Mouse (Mus musculus) intestine, embryonic 16.5 days (tissue): ENCODE data around the gene Ddx20. TPM values are rescaled to one million over a fixed set of nuclear protein-coding genes. Genes with fewer than 3 reads are reported as not detected.

Source experiments
- ATAC-seq: fragments of 200-750 bp; cut with Nextera tagmentation; 2 replicates; pipeline ENCODE4 v1.8.0; 2017; ENCODE audit warnings: moderate TSS enrichment, moderate library complexity
- H3K27ac ChIP-seq: fragments of 300-500 bp; sonication (generic); 2 replicates; pipeline ENCODE4 v1.5.1; 2014; ENCODE audit warnings: mild to moderate bottlenecking, low read length
- H3K27me3 ChIP-seq: fragments of 300-500 bp; sonication (generic); replicated peaks from 2 replicates; pipeline ENCODE4 v1.6.1; 2014; ENCODE audit warnings: low read length, control low read depth, mixed read lengths; ENCODE audit not compliant: control insufficient read depth, insufficient read depth
- H3K36me3 ChIP-seq: fragments of 300-500 bp; sonication (generic); 2 replicates; pipeline ENCODE4 v1.6.1; 2014; ENCODE audit warnings: low read length, control low read depth; ENCODE audit not compliant: control insufficient read depth, insufficient read depth
- H3K4me1 ChIP-seq: fragments of 300-500 bp; sonication (generic); 2 replicates; pipeline ENCODE4 v1.6.1; 2014; ENCODE audit warnings: low read length, control low read depth, mixed read lengths; ENCODE audit not compliant: control insufficient read depth, insufficient read depth
- H3K4me2 ChIP-seq: fragments of 300-500 bp; sonication (generic); 2 replicates; pipeline ENCODE4 v1.6.1; 2014; ENCODE audit warnings: low read depth, low read length, control low read depth
- H3K4me3 ChIP-seq: fragments of 300-500 bp; sonication (generic); 2 replicates; pipeline ENCODE4 v1.5.1; 2014; ENCODE audit warnings: mild to moderate bottlenecking, low read length
- H3K9ac ChIP-seq: fragments of 300-500 bp; sonication (generic); 2 replicates; pipeline ENCODE4 v1.6.1; 2014; ENCODE audit warnings: low read depth, low read length
- H3K9me3 ChIP-seq: fragments of 300-500 bp; sonication (generic); 2 replicates; pipeline ENCODE4 v1.6.1; 2016; ENCODE audit warnings: low read length, control low read depth; ENCODE audit not compliant: control insufficient read depth
- WGBS: fragments of 180-500 bp; shearing (Covaris S2); extraction: QIAGEN DNeasy Blood & Tissue Kit; methylation state at CpG from one replicate; pipeline ENCODE4 v1.1.7; 2014; 5-methylcytosine and 5-hydroxymethylcytosine counted together
- polyA plus RNA-seq: library from polyadenylated mRNA; unstranded; fragments of >200 nt; fragmentation: Nextera tagmentation; extraction: Ambion mirVana; gene quantifications from 2 replicates; pipeline ENCODE4 v1.2.1, GENCODE M21; 2015

Gene Ddx20
- 33.7 and 35.3 TPM in 2 replicates for polyA plus RNA-seq

- Histone ChIP-seq H3K4me3 (peak within 1 kb of the TSS; percentile 73), H3K4me2 (peak within 1 kb of the TSS; percentile 71), H3K36me3 (peaks cover 5% of the 10 kb centered on the region; the same call in 1 of the 2 replicates), H3K27ac (peak within 1 kb of the TSS; percentile 70), H3K4me1 (peaks cover 3% of the 10 kb centered on the region; the same call in 1 of the 2 replicates), H3K9ac (peak within 1 kb of the TSS; percentile 96), H3K9me3 (no peaks in the 10 kb centered on the region), H3K27me3 (no peaks in the 10 kb centered on the region)
- under 1% methylated on average over 72 of the region's 72 CpGs for WGBS
- peak; percentile 96 for ATAC-seq
Observed at GRCm38 (mm10) chr3:105687324-105688060, at the start of gene Ddx20. TSS of gene Ddx20 (minus strand) at chr3:105687574.

DNA sequence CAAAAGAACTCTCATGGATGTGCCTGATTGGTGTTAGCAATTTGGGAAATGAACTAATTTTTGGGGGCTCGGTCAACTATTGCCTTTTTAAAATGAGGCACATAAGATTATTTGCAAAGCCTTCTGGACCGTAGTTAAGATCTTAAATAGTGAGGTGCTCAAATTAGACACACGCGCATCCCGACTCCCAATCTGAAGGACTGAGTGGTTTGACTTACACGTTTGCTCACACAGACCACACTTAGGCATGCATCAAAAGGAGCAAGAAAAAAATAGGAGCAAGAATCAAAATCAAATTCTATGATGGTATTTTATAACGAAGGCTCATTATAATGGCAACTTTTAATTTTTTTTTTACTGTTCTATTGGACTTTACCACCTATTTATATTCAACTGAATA is 49.7 kb upstream of the Ddx20 start:
- Histone ChIP-seq H3K4me1 (no peaks in the 10 kb centered on the region), H3K9ac (no peak overlapping the region), H3K27ac (no peak overlapping the region), H3K36me3 (0 out of 2 replicates have a peak, but pooled peaks cover 2% of the 10 kb centered on the region), H3K27me3 (no peaks in the 10 kb centered on the region), H3K4me2 (no peak overlapping the region), H3K9me3 (no peaks in the 10 kb centered on the region), H3K4me3 (no peak overlapping the region)
- WGBS, result 94% methylated on average over 7 of the region's 7 CpGs
- no peak for ATAC-seq

DNA sequence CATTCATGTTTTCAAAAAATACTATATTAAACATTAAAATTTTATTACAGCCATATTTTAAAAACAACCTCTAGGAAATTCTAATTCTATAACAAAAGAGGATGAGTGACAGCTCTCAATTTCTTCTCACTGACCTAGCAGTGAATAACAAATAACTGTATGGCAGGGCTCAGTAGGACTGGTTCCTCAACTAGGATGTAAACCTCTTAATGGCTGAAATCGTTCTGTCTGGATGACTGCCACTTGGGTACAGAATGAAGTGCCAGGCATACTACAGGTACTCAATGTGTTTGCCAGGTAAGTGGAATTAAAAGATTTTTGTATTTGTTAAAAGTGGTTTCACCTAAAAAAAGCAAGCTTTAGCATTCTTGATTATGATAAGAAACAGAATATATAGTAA is 48.8 kb upstream of the Ddx20 start:
- Histone ChIP-seq H3K27me3 (no peaks in the 10 kb centered on the region), H3K9ac (no peak overlapping the region), H3K36me3 (0 out of 2 replicates have a peak, but pooled peaks cover 2% of the 10 kb centered on the region), H3K9me3 (no peaks in the 10 kb centered on the region), H3K4me2 (no peak overlapping the region), H3K4me1 (no peaks in the 10 kb centered on the region), H3K4me3 (no peak overlapping the region), H3K27ac (no peak overlapping the region)
- no peak for ATAC-seq
- 93% methylated on average over 1 of the region's 1 CpGs for WGBS

- no peak for ATAC-seq
- no peak overlapping the region for H3K27ac ChIP-seq
- no peak overlapping the region for H3K9ac ChIP-seq
- no peaks in the 10 kb centered on the region for H3K27me3 ChIP-seq
- H3K36me3 ChIP-seq, result 0 out of 2 replicates have a peak, but pooled peaks cover 2% of the 10 kb centered on the region
- no peaks in the 10 kb centered on the region for H3K4me1 ChIP-seq
- no peak overlapping the region for H3K4me2 ChIP-seq
- no peaks in the 10 kb centered on the region for H3K9me3 ChIP-seq
- H3K4me3 ChIP-seq, result no peak overlapping the region
Observed at GRCm38 (mm10) chr3:105735285-105735684, 47.9 kb upstream of the Ddx20 start.

DNA sequence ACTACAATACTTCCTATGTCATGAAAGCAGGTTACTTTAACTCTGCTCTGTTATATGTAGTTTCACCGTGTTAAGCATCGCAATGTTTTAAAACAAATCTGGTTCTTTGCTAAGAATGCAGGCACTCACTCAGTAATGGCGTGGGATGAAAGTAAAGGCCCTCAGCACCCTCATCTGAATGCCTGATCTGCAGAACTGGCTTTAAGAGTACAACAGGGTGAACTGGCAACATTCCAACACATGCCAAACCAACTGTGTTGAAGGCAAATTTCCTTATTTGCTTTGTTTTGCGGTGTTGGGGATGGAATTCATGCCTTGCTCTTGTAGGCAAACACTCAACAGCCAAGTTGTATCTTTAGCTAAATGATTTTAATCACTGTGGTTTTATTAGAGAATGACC is 46.2 kb upstream of the Ddx20 start:
- no peaks in the 10 kb centered on the region for H3K27me3 ChIP-seq
- H3K4me1 ChIP-seq, result no peaks in the 10 kb centered on the region
- no peaks in the 10 kb centered on the region for H3K9me3 ChIP-seq
- 91% methylated on average over 4 of the region's 4 CpGs for WGBS
- no peak overlapping the region for H3K9ac ChIP-seq
- H3K27ac ChIP-seq, result no peak overlapping the region
- no peak overlapping the region for H3K4me2 ChIP-seq
- ATAC-seq, result no peak
- 0 out of 2 replicates have a peak, but pooled peaks cover 2% of the 10 kb centered on the region for H3K36me3 ChIP-seq
- H3K4me3 ChIP-seq, result no peak overlapping the region

GRCm38 (mm10) chr3:105732360-105732759 is 45.0 kb upstream of the Ddx20 start:
- H3K4me3 ChIP-seq, result no peak overlapping the region

DNA sequence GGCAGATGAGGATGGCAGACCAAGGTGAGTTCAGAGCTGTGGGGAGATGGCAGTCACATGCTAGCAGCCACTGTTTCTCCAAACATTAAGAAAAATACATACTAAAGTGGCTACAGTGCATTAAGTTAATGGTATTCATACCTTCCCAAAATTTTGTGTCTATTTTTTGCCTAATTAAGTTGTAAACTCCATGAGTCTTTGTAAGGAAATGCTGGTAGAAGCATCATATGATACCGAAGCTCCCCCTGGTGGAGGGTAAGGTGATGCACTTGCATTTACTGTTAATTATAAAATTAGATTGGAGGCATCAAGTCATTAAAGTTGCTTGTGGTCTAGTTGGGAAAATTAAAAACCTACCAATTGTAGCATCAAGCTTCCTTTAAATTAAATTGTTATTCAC is 38.7 kb upstream of the Ddx20 start:
- WGBS, result 2% methylated on average over 1 of the region's 1 CpGs
- no peaks in the 10 kb centered on the region for H3K9me3 ChIP-seq

More at GRCm38 (mm10) chr3:105732360-105732759, 45.0 kb upstream of the Ddx20 start:
- H3K9ac ChIP-seq, result no peak overlapping the region
- no peak for ATAC-seq
- no peak overlapping the region for H3K27ac ChIP-seq
- no peak overlapping the region for H3K4me2 ChIP-seq
- no peaks in the 10 kb centered on the region for H3K4me1 ChIP-seq
- H3K27me3 ChIP-seq, result no peaks in the 10 kb centered on the region
- 0 out of 2 replicates have a peak, but pooled peaks cover 2% of the 10 kb centered on the region for H3K36me3 ChIP-seq
- H3K9me3 ChIP-seq, result no peaks in the 10 kb centered on the region
- 91% methylated on average over 4 of the region's 4 CpGs for WGBS

GRCm38 (mm10) chr3:105722510-105722909 is 35.1 kb upstream of the Ddx20 start:
- H3K36me3 ChIP-seq, result no peaks in the 10 kb centered on the region
- H3K4me1 ChIP-seq, result no peaks in the 10 kb centered on the region
- no peak for ATAC-seq
- H3K9ac ChIP-seq, result no peak overlapping the region
- no peak overlapping the region for H3K4me2 ChIP-seq
- no peak overlapping the region for H3K4me3 ChIP-seq
- H3K27ac ChIP-seq, result no peak overlapping the region
- H3K27me3 ChIP-seq, result no peaks in the 10 kb centered on the region
- WGBS, result 84% methylated on average over 3 of the region's 3 CpGs
- H3K9me3 ChIP-seq, result no peaks in the 10 kb centered on the region

More for the DNA sequence above, 38.7 kb upstream of the Ddx20 start:
- H3K9ac ChIP-seq, result no peak overlapping the region
- H3K4me2 ChIP-seq, result no peak overlapping the region
- no peak overlapping the region for H3K27ac ChIP-seq
- no peak; the same call in 1 of the 2 replicates for ATAC-seq
- H3K36me3 ChIP-seq, result no peaks in the 10 kb centered on the region
- no peak overlapping the region for H3K4me3 ChIP-seq
- no peaks in the 10 kb centered on the region for H3K4me1 ChIP-seq
- no peaks in the 10 kb centered on the region for H3K27me3 ChIP-seq

DNA sequence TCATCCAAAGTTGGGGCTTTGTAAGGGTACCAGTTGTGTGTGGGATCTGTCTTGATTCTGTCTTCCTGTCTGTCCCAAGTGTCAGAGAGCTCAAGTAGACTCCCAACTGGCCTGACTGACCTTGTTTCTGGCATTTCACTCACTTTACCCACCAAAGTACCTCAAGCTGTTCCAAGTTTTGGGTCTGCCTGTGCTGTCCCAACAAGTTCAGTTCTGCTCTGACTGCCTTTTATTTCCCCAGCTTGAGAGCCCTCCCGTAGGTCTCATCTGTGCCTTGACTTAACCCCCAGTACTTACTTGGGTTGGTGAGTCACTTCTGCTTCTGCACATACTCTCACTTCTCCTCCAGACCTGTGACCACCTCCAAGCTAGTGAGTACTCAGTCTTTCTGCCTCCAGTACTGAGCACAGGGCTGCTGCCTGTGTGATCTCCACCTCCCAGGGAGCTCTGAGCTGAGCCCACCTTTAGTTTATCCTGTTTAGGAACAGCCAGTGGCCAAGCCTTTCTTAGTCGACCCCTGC is 34.4 kb upstream of the Ddx20 start:
- no peak overlapping the region for H3K4me3 ChIP-seq
- H3K9ac ChIP-seq, result no peak overlapping the region
- H3K9me3 ChIP-seq, result no peaks in the 10 kb centered on the region
- 65% methylated on average over 2 of the region's 2 CpGs for WGBS
- no peak for ATAC-seq
- H3K4me1 ChIP-seq, result no peaks in the 10 kb centered on the region
- no peak overlapping the region for H3K4me2 ChIP-seq
- no peak overlapping the region for H3K27ac ChIP-seq
- no peaks in the 10 kb centered on the region for H3K36me3 ChIP-seq
- H3K27me3 ChIP-seq, result no peaks in the 10 kb centered on the region
